Mouse (Mus musculus) stomach, postnatal 0 days (tissue): ENCODE results near the gene Snx29.

Experiments used
- CTCF ChIP-seq: IDR thresholded peaks from 2 replicates; pipeline ENCODE4 v1.5.1; 2016; ENCODE audit warnings: antibody characterized with exemption, low read depth, mild to moderate bottlenecking, moderate library complexity
- EP300 ChIP-seq: optimal IDR thresholded peaks from 2 replicates; pipeline ENCODE3; 2016; ENCODE audit warnings: antibody characterized with exemption

DNA sequence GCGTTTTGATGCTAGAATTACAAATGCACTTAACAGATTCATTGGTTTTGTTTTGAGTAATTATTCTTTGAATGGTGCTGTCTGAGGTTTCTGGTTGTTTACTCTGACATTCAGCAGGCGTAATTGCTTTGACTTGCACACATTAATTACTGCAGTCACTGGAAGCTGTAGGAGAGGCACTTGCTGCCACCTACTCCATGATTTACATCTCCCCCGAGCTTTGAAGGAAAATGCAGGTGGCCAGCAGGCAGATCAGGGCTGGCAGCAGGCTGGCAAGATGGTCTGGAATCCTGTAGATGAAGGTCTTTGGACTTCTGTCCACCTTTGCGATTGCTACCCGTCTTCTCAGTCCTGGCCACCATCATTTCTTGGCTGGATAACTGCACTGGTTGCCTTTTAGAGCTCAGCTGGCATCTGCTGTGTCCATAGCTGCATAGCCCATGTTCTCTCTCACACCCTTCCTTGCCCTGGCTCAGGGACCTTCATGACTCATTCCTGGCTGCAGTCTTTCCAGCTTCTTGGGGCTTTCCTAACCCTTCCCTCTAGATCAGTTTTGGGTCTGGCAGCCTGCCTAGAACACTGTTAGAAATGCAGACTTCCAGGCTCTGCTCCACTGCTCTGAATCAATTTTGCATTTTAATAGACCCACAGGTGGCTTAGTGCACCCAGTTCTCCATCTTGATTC lies 182.9 kb downstream of the Snx29 start:
- no peak for TF ChIP-seq EP300
- TF ChIP-seq CTCF, result no peak
